Mouse (Mus musculus) lung, embryonic 16.5 days (tissue): Measurements from ENCODE around the gene Noa1. TPM values are rescaled to one million over a fixed set of nuclear protein-coding genes. Genes with fewer than 3 reads are reported as not detected.

Experiments
- ATAC-seq: fragments of 200-750 bp; cut with Nextera tagmentation; 2 replicates; pipeline ENCODE4 v1.8.0; 2017; ENCODE audit warnings: low read depth, mild to moderate bottlenecking, moderate library complexity
- H3K27ac ChIP-seq: fragments of 300-500 bp; sonication (generic); 2 replicates; pipeline ENCODE4 v1.5.1; 2014; ENCODE audit warnings: mild to moderate bottlenecking, control low read depth, low read length
- H3K27me3 ChIP-seq: fragments of 300-500 bp; sonication (generic); 2 replicates; pipeline ENCODE4 v1.6.1; 2014; ENCODE audit warnings: low read depth, low read length, mixed read lengths; ENCODE audit not compliant: control insufficient read depth, insufficient read depth
- H3K36me3 ChIP-seq: fragments of 300-500 bp; sonication (generic); 2 replicates; pipeline ENCODE4 v1.6.1; 2014; ENCODE audit warnings: low read length; ENCODE audit not compliant: control insufficient read depth, insufficient read depth
- H3K4me1 ChIP-seq: fragments of 300-500 bp; sonication (generic); replicated peaks from 2 replicates; pipeline ENCODE4 v1.6.1; 2014; ENCODE audit warnings: low read length, mixed read lengths; ENCODE audit not compliant: control insufficient read depth, insufficient read depth
- H3K4me2 ChIP-seq: fragments of 300-500 bp; sonication (generic); 2 replicates; pipeline ENCODE4 v1.6.1; 2014; ENCODE audit warnings: low read depth, low read length, control low read depth
- H3K4me3 ChIP-seq: fragments of 300-500 bp; sonication (generic); 2 replicates; pipeline ENCODE4 v1.5.1; 2014; ENCODE audit warnings: mild to moderate bottlenecking, low read length, control low read depth
- H3K9ac ChIP-seq: fragments of 300-500 bp; sonication (generic); 2 replicates; pipeline ENCODE4 v1.6.1; 2014; ENCODE audit warnings: low read length, control low read depth
- H3K9me3 ChIP-seq: fragments of 300-500 bp; sonication (generic); 2 replicates; pipeline ENCODE4 v1.6.1; 2016; ENCODE audit warnings: low read length; ENCODE audit not compliant: control insufficient read depth
- WGBS: fragments of 180-500 bp; shearing (Covaris S2); extraction: QIAGEN DNeasy Blood & Tissue Kit; methylation state at CpG from one replicate; pipeline ENCODE4 v1.1.7; 2014; 5-methylcytosine and 5-hydroxymethylcytosine counted together
- polyA plus RNA-seq: library from polyadenylated mRNA; unstranded; fragments of >200 nt; fragmentation: Nextera tagmentation; extraction: Ambion mirVana; gene quantifications from 2 replicates; pipeline ENCODE4 v1.2.1, GENCODE M21; 2015

Noa1 gene
- polyA plus RNA-seq, 1 experiment from 2014 or later, result 25.8 TPM

DNA sequence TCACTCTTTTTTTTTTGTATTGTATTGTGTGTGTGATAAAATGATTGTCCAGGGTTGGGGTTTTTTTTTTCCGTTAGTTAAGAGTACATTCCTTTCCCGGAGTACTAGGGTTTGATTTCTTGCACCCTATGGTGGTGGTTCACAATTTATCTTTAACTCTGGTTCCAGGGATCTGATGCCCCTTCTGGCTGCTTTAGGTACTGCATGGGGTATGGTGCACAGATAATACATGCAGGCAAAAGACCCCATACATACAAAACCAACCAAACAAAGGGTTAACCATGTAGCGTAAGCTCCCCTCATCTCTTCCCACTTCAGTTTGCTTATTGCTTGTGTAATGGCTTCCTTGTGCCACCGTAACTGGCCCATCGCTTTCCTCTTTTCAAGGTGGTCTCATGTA, 33.9 kb downstream of the Noa1 start:
- WGBS, result 90% methylated on average over 5 of the region's 5 CpGs
- Histone ChIP-seq H3K27me3 (no peaks in the 10 kb centered on the region), H3K27ac (no peak overlapping the region), H3K4me2 (no peak overlapping the region), H3K4me1 (peaks cover 7% of the 10 kb centered on the region; the same call in 1 of the 2 replicates), H3K36me3 (peaks cover 57% of the 10 kb centered on the region), H3K4me3 (no peak overlapping the region), H3K9ac (no peak overlapping the region), H3K9me3 (no peaks in the 10 kb centered on the region)
- no peak for ATAC-seq

DNA sequence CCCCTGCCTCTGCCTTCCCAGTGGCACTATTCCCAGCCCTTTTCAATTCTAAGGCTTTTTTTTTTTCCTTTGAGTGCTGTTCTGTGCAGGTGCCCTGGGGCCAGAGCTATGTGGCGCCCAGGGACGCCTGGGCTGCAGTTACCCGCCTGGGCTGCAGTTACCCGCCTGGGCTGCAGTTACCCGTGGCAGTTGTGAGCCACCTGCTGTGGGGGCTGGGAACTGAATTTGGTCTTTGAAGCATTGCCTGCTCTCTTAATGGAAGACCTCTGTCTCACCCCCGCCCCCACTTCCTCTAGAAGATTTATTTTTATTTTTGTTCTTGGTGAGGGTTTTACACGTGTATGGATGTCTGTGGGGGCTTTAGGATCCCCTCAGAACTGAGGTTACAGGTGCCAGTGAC, 36.7 kb downstream of the Noa1 start:
- WGBS, result 73% methylated on average over 7 of the region's 7 CpGs
- H3K4me3 ChIP-seq, result no peak overlapping the region
- H3K27me3 ChIP-seq, result no peaks in the 10 kb centered on the region
- H3K4me1 ChIP-seq, result peaks cover 12% of the 10 kb centered on the region
- ATAC-seq, result no peak
- H3K4me2 ChIP-seq, result no peak overlapping the region
- no peak overlapping the region for H3K27ac ChIP-seq
- H3K9me3 ChIP-seq, result no peaks in the 10 kb centered on the region
- H3K36me3 ChIP-seq, result peaks cover 67% of the 10 kb centered on the region
- H3K9ac ChIP-seq, result no peak overlapping the region

DNA sequence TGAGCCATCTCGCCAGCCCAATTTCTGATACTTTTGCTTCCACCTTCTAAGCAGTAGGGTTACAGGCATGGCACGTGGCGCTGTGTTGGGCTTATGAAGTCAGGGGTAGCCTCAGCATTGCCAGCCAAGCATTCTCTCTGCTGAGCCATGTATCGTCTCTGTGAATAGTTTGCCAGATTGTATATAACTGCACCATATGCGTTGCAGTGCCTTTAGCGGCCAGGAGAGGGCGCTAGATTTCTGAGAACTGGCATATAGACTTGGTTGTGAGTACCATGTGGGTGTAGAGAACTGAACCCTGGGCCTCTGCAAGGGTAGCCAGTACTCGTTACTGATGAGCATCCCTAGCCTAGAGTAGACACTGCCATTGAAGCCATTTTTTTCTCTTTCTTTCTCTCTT, 40.5 kb downstream of the Noa1 start:
- WGBS, result 72% methylated on average over 8 of the region's 8 CpGs
- Histone ChIP-seq H3K4me1 (peaks cover 20% of the 10 kb centered on the region), H3K27ac (no peak overlapping the region), H3K9ac (no peak overlapping the region), H3K27me3 (no peaks in the 10 kb centered on the region), H3K4me2 (no peak overlapping the region), H3K9me3 (no peaks in the 10 kb centered on the region), H3K4me3 (no peak overlapping the region), H3K36me3 (peaks cover 40% of the 10 kb centered on the region)
- no peak for ATAC-seq

DNA sequence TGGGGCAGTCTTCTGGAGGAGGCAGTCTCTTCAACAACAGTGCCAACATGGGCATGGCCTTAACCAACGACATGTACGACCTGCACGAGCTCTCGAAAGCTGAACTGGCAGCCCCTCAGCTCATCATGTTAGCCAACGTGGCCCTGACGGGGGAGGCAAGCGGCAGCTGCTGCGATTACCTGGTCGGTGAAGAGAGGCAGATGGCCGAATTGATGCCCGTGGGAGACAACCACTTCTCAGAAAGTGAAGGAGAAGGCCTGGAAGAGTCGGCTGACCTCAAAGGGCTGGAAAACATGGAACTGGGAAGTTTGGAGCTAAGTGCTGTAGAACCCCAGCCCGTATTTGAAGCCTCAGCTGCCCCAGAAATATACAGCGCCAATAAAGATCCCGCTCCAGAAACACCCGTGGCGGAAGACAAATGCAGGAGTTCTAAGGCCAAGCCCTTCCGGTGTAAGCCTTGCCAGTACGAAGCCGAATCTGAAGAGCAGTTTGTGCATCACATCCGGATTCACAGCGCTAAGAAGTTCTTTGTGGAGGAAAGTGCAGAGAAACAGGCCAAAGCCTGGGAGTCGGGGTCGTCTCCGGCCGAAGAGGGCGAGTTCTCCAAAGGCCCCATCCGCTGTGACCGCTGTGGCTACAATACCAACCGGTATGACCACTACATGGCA, 41.8 kb downstream of the Noa1 start:
- no peaks in the 10 kb centered on the region for H3K27me3 ChIP-seq
- no peak overlapping the region; the same call in 1 of the 2 replicates for H3K4me2 ChIP-seq
- 92% methylated on average over 30 of the region's 30 CpGs for WGBS
- peaks cover 14% of the 10 kb centered on the region for H3K4me1 ChIP-seq
- H3K27ac ChIP-seq, result no peak overlapping the region
- H3K36me3 ChIP-seq, result peaks cover 38% of the 10 kb centered on the region
- ATAC-seq, result no peak
- H3K9me3 ChIP-seq, result no peaks in the 10 kb centered on the region
- no peak overlapping the region for H3K4me3 ChIP-seq
- H3K9ac ChIP-seq, result no peak overlapping the region

DNA sequence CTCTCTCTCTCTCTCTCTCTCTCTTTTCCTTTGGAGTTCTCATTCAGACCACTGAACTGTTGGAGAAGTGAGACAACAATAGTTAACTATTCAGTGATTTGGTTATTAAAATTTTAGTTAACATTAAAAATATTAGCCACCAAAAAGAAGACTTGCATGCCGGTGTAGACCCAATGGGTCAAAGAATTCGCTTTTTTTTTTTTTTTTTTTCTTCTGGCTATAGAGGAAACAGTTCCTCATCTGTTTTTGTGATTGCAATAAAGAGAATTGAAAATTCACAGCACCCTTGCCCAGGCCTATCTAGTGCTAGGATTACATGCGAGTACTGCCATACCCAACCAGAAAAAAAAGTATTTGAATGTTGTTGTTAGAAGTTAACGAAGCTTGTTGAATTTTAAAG, 42.4 kb downstream of the Noa1 start:
- Histone ChIP-seq H3K4me1 (peaks cover 12% of the 10 kb centered on the region), H3K9me3 (no peaks in the 10 kb centered on the region), H3K9ac (no peak overlapping the region), H3K27me3 (no peaks in the 10 kb centered on the region), H3K4me3 (peak overlapping the region; percentile 85), H3K27ac (no peak overlapping the region), H3K4me2 (peak overlapping the region; percentile 71), H3K36me3 (peaks cover 32% of the 10 kb centered on the region)
- WGBS, result 59% methylated on average over 4 of the region's 4 CpGs
- no peak for ATAC-seq

DNA sequence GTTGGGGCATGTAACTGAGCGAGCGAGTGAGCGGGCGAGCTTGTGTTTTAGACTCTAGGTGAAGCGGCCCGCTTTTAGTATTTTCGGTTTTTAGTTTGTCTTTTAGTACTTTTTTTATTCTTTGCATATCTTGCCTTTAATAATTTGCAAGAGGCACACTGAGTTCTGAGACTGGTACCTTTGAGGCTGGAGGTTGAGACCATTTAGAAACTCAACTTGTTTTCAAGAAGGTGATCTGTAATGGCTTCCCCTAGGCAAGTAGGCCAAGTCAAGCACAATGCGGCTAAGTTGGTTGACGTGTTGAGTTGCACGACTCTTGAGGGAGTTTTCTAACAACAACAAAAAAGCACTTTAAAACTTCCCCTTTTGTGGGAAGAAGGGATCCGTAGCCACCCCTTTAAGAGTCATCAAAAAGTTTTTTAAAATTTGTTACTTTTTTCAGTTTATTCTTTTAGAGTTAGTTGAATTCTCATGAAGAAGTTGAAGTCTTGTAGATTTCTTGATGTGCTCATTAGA, 42.9 kb downstream of the Noa1 start:
- Histone ChIP-seq H3K9me3 (no peaks in the 10 kb centered on the region), H3K27me3 (no peaks in the 10 kb centered on the region), H3K4me2 (peak overlapping the region; percentile 71), H3K36me3 (peaks cover 28% of the 10 kb centered on the region), H3K4me3 (peak overlapping the region; percentile 85), H3K9ac (peak overlapping the region; percentile 95), H3K27ac (peak overlapping the region; percentile 99), H3K4me1 (peaks cover 12% of the 10 kb centered on the region)
- no peak for ATAC-seq
- under 1% methylated on average over 11 of the region's 11 CpGs for WGBS

DNA sequence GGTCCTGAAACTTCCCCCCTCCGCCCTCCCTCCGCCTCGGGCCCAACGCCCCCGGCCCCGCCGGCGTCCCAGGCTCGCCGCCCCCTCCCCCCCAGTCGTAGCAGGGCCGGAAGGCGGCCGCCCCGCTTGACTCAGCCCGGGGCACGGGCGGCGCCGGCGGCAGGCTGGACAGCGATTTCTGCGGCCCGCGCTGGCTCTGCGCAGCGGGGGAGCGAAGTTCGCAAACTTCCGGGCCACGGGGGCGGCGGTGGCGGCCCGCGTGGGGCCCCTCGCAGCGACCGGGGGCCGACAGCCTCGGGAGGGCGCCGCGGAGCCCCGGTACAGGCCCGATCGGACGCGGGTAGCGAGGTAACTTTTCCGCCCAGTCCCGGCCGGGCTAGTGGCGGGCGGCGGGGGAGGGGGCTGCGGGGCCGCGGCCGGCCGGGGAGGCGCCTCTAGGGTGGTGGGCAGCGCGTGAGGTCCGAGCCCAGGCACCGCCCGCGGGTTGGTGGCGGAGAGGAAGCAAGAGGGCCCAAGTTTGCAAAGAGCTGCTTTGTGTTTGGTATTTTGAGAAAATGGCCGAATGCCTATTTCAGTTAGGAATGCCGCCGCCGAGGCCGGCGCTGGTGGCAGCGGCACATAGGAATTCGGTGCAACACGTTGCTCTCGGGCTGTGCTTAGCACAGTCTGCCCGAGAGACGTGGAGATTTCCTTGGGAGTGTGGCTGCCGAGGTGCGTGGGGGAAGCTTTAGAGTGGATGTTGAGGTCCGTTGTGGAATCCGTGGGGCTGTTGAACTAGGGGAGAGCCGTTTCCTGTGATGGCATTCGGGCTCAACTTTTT, 43.6 kb downstream of the Noa1 start:
- peak overlapping the region; percentile 95 for H3K9ac ChIP-seq
- H3K36me3 ChIP-seq, result peaks cover 23% of the 10 kb centered on the region
- ATAC-seq, result peak; percentile 69
- H3K4me1 ChIP-seq, result peaks cover 12% of the 10 kb centered on the region
- peak overlapping the region; percentile 99 for H3K27ac ChIP-seq
- under 1% methylated on average over 69 of the region's 87 CpGs for WGBS
- no peaks in the 10 kb centered on the region for H3K27me3 ChIP-seq
- no peaks in the 10 kb centered on the region for H3K9me3 ChIP-seq
- peak overlapping the region; percentile 71 for H3K4me2 ChIP-seq
- H3K4me3 ChIP-seq, result peak overlapping the region; percentile 85

DNA sequence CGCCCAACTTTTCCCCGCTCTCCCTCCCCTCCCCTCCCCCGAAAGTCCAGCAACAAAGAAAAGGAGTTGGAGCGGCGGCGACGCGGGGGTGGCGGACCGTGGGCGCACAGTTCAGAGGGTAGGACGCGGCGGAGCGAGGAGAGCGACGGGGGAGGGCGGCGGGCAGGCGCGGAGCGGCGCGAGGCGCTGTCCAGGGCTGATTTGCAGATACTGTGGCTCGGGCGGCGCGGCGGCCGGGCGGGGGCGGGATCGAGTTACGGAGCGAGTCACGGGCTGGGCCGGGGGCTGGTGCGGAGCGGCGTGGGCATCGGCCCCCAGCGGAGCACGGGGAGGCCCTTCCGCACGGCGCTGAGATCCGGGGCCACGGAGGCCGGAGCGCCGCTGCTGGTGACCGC, 44.2 kb downstream of the Noa1 start:
- Histone ChIP-seq H3K4me2 (peak overlapping the region; percentile 71), H3K4me3 (peak overlapping the region; percentile 85), H3K27ac (peak overlapping the region; percentile 99), H3K36me3 (peaks cover 19% of the 10 kb centered on the region), H3K9ac (peak overlapping the region; percentile 95), H3K27me3 (no peaks in the 10 kb centered on the region), H3K9me3 (no peaks in the 10 kb centered on the region), H3K4me1 (peaks cover 12% of the 10 kb centered on the region)
- under 1% methylated on average over 21 of the region's 53 CpGs for WGBS
- peak; percentile 87 for ATAC-seq

DNA sequence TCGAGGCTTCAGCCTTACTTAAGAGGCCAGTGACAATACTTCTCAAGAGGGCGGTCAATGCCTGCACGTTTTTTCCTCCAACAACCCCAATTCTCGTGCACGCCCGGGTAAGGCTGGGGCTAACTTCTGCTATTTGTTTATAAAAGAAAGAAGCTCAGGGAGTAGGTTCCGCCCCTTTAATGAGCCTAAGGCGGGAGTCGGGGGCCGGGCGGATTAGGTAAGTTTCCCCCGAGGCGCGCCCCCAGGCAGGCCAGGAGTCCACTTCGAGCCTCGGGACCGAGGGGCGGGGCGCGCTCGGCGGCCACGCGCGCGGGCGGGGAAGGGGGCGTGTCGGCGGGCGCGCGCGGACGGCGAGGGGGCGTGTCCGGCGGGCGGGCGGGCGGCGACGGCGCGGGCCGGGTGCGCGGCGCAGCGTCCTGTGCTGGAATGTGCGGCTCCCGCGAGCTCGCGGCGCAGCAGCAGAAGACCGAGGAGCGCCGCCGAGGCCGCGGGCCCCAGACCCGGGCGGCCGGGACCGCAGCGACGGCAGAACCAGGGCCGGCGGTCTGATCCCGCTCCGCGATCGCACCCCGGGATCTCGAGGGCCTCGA, 44.7 kb downstream of the Noa1 start, which contains the start of gene Rest:
TSS of gene Rest (plus strand) at position 411 of the 590 bp plus-strand sequence.
- Histone ChIP-seq H3K36me3 (peaks cover 18% of the 10 kb centered on the region), H3K27ac (peak within 1 kb of the TSS; percentile 99), H3K4me3 (peak within 1 kb of the TSS; percentile 85), H3K4me2 (peak within 1 kb of the TSS; percentile 71), H3K4me1 (peaks cover 12% of the 10 kb centered on the region), H3K27me3 (no peaks in the 10 kb centered on the region), H3K9me3 (no peaks in the 10 kb centered on the region), H3K9ac (peak within 1 kb of the TSS; percentile 95)
- under 1% methylated on average over 63 of the region's 78 CpGs for WGBS
- ATAC-seq, result peak; percentile 90
